Mouse (Mus musculus) embryonic facial prominence, embryonic 13.5 days (tissue): Measurements from ENCODE around the gene Ppfia1. TPM values are rescaled to one million over a fixed set of nuclear protein-coding genes. Genes with fewer than 3 reads are reported as not detected.

Source experiments
- ATAC-seq: fragments of 200-750 bp; cut with Nextera tagmentation; 2 replicates; pipeline ENCODE4 v1.8.0; 2017; ENCODE audit warnings: low read depth; ENCODE audit not compliant: insufficient number of reproducible peaks, insufficient read depth, low FRiP score, low TSS enrichment
- H3K27ac ChIP-seq: fragments of 300-500 bp; sonication (generic); 2 replicates; pipeline ENCODE4 v1.5.1; 2015; ENCODE audit warnings: moderate library complexity, mild to moderate bottlenecking, inconsistent platforms
- H3K27me3 ChIP-seq: fragments of 300-500 bp; sonication (generic); 2 replicates; pipeline ENCODE4 v1.6.1; 2015; ENCODE audit warnings: mild to moderate bottlenecking, inconsistent platforms
- H3K36me3 ChIP-seq: fragments of 300-500 bp; sonication (generic); 2 replicates; pipeline ENCODE4 v1.6.1; 2015; ENCODE audit warnings: mild to moderate bottlenecking, inconsistent platforms
- H3K4me1 ChIP-seq: fragments of 300-500 bp; sonication (generic); 2 replicates; pipeline ENCODE4 v1.6.1; 2015; ENCODE audit warnings: inconsistent platforms
- H3K4me2 ChIP-seq: fragments of 300-500 bp; sonication (generic); 2 replicates; pipeline ENCODE4 v1.6.1; 2015; ENCODE audit warnings: moderate library complexity, mild to moderate bottlenecking, inconsistent platforms
- H3K4me3 ChIP-seq: fragments of 300-500 bp; sonication (generic); 2 replicates; pipeline ENCODE4 v1.5.1; 2015; ENCODE audit warnings: mild to moderate bottlenecking, inconsistent platforms
- H3K9ac ChIP-seq: fragments of 300-500 bp; sonication (generic); 2 replicates; pipeline ENCODE4 v1.6.1; 2015; ENCODE audit warnings: mild to moderate bottlenecking, inconsistent platforms
- H3K9me3 ChIP-seq: fragments of 300-500 bp; sonication (generic); 2 replicates; pipeline ENCODE4 v1.6.1; 2016; ENCODE audit warnings: inconsistent platforms
- WGBS: fragments of 180-500 bp; shearing (Covaris S2); methylation state at CpG from one replicate; pipeline ENCODE4 v1.1.7; 2015; ENCODE audit warnings: mixed read lengths; 5-methylcytosine and 5-hydroxymethylcytosine counted together
- polyA plus RNA-seq: library from polyadenylated mRNA; unstranded; fragments of >200 nt; fragmentation: Nextera tagmentation; extraction: Ambion mirVana; gene quantifications from 2 replicates; pipeline ENCODE4 v1.2.1, GENCODE M21; 2015

The Ppfia1 gene
- 40.6 and 46.1 TPM in 2 replicates for polyA plus RNA-seq

- peaks cover 22% of the 10 kb centered on the region for H3K4me1 ChIP-seq
- H3K27ac ChIP-seq: no peak within 1 kb of the TSS
- H3K9ac ChIP-seq: peak within 1 kb of the TSS; percentile 98
- peak within 1 kb of the TSS; percentile 84 for H3K4me2 ChIP-seq
- H3K36me3 ChIP-seq: peaks cover 38% of the 10 kb centered on the region
- peak; percentile 89 for ATAC-seq
- H3K4me3 ChIP-seq: peak within 1 kb of the TSS; percentile 96
- under 1% methylated on average over 93 of the region's 97 CpGs for WGBS
- no peaks in the 10 kb centered on the region for H3K27me3 ChIP-seq
- H3K9me3 ChIP-seq: no peaks in the 10 kb centered on the region
Observed at GRCm38 (mm10) chr7:144553237-144554122, at the start of gene Ppfia1. Ppfia1 (minus strand) TSS chr7:144553729.

DNA sequence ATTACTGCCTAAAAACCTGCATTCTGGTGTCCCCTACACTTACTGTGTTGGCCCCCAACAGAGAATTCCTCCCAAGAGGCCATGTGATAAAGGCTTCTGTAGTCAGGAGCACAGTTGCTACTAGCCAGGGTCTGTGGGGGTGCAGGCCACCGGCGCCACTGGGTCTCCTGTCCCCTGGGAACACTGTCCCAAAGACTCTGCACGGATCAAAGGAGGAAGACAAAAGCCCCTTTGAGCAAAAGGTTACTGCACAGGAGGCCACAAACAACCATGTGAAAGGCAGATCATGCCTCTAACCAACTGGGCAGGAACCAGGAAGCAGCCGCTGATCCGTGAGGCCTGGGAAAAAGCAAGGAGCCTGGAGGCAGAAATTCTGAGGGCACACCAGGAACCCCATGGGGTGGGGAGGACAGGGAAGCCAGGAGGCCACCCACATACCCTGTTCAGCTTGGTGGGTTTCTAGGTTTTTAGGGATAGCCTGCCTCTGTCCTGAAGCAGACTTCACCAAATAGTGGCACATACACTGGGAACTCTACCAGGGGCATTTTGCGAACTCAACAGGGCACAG, 46.9 kb upstream of the Ppfia1 start:
- H3K9me3 ChIP-seq: no peaks in the 10 kb centered on the region
- no peaks in the 10 kb centered on the region for H3K36me3 ChIP-seq
- no peak for ATAC-seq
- no peak overlapping the region for H3K4me2 ChIP-seq
- H3K4me1 ChIP-seq: no peaks in the 10 kb centered on the region
- H3K4me3 ChIP-seq: no peak overlapping the region
- 24% methylated on average over 6 of the region's 6 CpGs for WGBS
- H3K27ac ChIP-seq: no peak overlapping the region
- no peak overlapping the region for H3K9ac ChIP-seq
- no peaks in the 10 kb centered on the region for H3K27me3 ChIP-seq

GRCm38 (mm10) chr7:144589508-144589907, 36.0 kb upstream of the Ppfia1 start:
- Histone ChIP-seq H3K9me3 (no peaks in the 10 kb centered on the region), H3K4me3 (no peak overlapping the region), H3K4me2 (no peak overlapping the region), H3K27me3 (peaks cover 4% of the 10 kb centered on the region), H3K4me1 (no peaks in the 10 kb centered on the region), H3K36me3 (no peaks in the 10 kb centered on the region), H3K27ac (no peak overlapping the region), H3K9ac (no peak overlapping the region)
- ATAC-seq: no peak
- WGBS: 81% methylated on average over 3 of the region's 3 CpGs

DNA sequence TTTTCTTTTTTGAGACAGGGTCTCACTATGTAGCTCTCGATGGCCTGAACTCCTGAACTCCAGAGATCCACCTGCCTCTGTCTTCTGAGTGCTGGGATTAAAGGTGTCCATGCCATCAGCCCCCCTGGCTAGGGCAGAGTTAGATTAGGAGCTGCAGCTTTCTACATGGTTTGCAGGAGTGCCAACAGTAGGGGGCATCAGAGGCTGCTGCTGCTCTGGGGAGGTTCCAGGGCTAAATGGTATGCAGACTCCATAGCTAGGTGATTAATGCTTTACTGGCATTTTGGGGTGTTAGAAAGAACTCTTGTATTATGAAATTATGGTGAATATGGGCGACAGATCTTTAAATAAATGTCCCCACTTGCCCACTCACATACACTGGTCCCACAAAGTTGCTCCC, 33.8 kb upstream of the Ppfia1 start:
- H3K9me3 ChIP-seq: no peaks in the 10 kb centered on the region
- no peak for ATAC-seq
- H3K4me1 ChIP-seq: peaks cover 11% of the 10 kb centered on the region
- H3K9ac ChIP-seq: no peak overlapping the region
- H3K27ac ChIP-seq: no peak overlapping the region
- H3K4me3 ChIP-seq: no peak overlapping the region
- H3K27me3 ChIP-seq: peaks cover 4% of the 10 kb centered on the region
- H3K36me3 ChIP-seq: no peaks in the 10 kb centered on the region
- no peak overlapping the region for H3K4me2 ChIP-seq
- 32% methylated on average over 2 of the region's 2 CpGs for WGBS

GRCm38 (mm10) chr7:144585648-144586047, 32.1 kb upstream of the Ppfia1 start:
- H3K4me2 ChIP-seq: no peak overlapping the region
- no peak for ATAC-seq
- WGBS: 15% methylated on average over 6 of the region's 6 CpGs
- H3K4me1 ChIP-seq: peaks cover 20% of the 10 kb centered on the region
- H3K27me3 ChIP-seq: peaks cover 4% of the 10 kb centered on the region
- no peaks in the 10 kb centered on the region for H3K36me3 ChIP-seq
- no peak overlapping the region for H3K9ac ChIP-seq
- H3K9me3 ChIP-seq: no peaks in the 10 kb centered on the region
- no peak overlapping the region for H3K4me3 ChIP-seq
- no peak overlapping the region for H3K27ac ChIP-seq

GRCm38 (mm10) chr7:144583619-144584018, 30.1 kb upstream of the Ppfia1 start:
- no peak for ATAC-seq
- H3K4me1 ChIP-seq: peaks cover 20% of the 10 kb centered on the region
- H3K9me3 ChIP-seq: no peaks in the 10 kb centered on the region
- H3K27me3 ChIP-seq: peaks cover 4% of the 10 kb centered on the region
- no peak overlapping the region for H3K4me2 ChIP-seq
- no peak overlapping the region for H3K27ac ChIP-seq
- H3K9ac ChIP-seq: no peak overlapping the region
- H3K36me3 ChIP-seq: peaks cover 18% of the 10 kb centered on the region
- 7% methylated on average over 4 of the region's 4 CpGs for WGBS
- H3K4me3 ChIP-seq: no peak overlapping the region

DNA sequence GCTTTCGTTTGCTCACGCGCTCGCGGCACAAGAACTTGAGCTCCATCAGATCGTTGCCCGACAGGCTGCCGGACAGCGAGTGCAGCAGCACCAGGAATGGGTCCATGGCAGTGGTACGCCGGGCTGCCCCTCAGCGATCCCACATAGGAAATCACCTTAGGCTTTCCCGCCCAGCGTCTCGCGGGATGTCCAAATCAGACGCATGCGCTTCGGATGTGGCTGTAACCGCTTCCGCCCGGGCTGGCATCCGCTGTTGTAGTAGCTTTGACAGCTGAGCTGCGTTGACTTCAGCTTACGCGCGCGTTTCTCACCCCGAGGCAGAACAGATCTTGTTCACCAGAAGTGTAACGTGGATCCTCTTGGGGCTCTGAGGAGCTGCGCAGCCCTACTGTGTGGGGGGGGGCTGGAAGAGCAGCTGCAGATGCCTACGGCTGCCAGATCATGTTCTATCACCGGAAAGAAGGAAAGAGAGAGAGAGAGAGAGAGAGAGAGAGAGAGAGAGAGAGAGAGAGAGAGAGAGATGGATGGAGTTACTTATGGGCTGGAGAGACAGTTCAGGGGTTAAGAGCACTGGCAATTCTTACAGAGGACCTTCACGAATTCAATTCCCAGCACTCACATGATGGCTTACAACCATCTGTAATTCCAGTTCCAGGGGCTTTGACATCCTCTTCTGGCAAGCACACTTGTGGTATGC, 28.9 kb upstream of the Ppfia1 start, which contains the start of gene Fadd:
TSS of gene Fadd (minus strand) at position 180 of the 697 bp plus-strand sequence.
- Histone ChIP-seq H3K27ac (peak within 1 kb of the TSS; percentile 94), H3K27me3 (peaks cover 4% of the 10 kb centered on the region; the same call in 1 of the 2 replicates), H3K4me1 (peaks cover 20% of the 10 kb centered on the region), H3K9ac (peak within 1 kb of the TSS; percentile 85), H3K36me3 (peaks cover 18% of the 10 kb centered on the region), H3K4me3 (peak within 1 kb of the TSS; percentile 82), H3K9me3 (no peaks in the 10 kb centered on the region), H3K4me2 (peak within 1 kb of the TSS; percentile 91)
- peak; percentile 77 for ATAC-seq
- WGBS: 1% methylated on average over 34 of the region's 34 CpGs

- under 1% methylated on average over 38 of the region's 43 CpGs for WGBS
- H3K9ac ChIP-seq: peak overlapping the region; percentile 85
- no peaks in the 10 kb centered on the region for H3K9me3 ChIP-seq
- peaks cover 20% of the 10 kb centered on the region for H3K4me1 ChIP-seq
- peak overlapping the region; percentile 91 for H3K4me2 ChIP-seq
- peak overlapping the region; percentile 94 for H3K27ac ChIP-seq
- H3K36me3 ChIP-seq: peaks cover 18% of the 10 kb centered on the region
- H3K4me3 ChIP-seq: peak overlapping the region; percentile 82
- peaks cover 2% of the 10 kb centered on the region; the same call in 1 of the 2 replicates for H3K27me3 ChIP-seq
- peak; percentile 83 for ATAC-seq
Observed at GRCm38 (mm10) chr7:144581559-144582283, 28.2 kb upstream of the Ppfia1 start.

GRCm38 (mm10) chr7:144577876-144578275, 24.3 kb upstream of the Ppfia1 start:
- H3K27ac ChIP-seq: no peak overlapping the region
- H3K4me2 ChIP-seq: no peak overlapping the region
- H3K27me3 ChIP-seq: no peaks in the 10 kb centered on the region
- H3K36me3 ChIP-seq: peaks cover 18% of the 10 kb centered on the region
- H3K4me1 ChIP-seq: peaks cover 13% of the 10 kb centered on the region
- WGBS: 82% methylated on average over 5 of the region's 5 CpGs
- no peak overlapping the region for H3K4me3 ChIP-seq
- no peaks in the 10 kb centered on the region for H3K9me3 ChIP-seq
- no peak overlapping the region for H3K9ac ChIP-seq
- ATAC-seq: no peak

DNA sequence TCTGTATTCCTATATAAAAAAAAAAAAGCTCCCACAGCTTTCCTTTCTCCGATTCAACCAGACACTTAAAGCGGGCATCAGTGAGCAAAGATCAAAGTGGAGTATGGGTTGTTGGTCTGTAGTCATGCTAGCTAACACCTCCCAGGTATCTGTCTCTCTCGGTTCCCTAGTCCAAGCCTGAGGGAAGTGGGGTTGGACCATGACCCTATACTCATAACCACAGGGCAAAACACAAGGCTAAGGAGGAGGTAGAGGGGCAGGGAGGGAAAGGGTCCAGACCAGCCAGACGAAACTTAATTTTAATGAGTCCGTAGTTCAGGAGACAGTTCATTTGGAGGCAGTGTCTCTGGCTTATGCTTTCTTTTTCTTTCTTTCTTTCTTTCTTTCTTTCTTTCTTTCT, 18.7 kb upstream of the Ppfia1 start:
- Histone ChIP-seq H3K4me3 (no peak overlapping the region), H3K4me1 (no peaks in the 10 kb centered on the region), H3K9me3 (no peaks in the 10 kb centered on the region), H3K9ac (no peak overlapping the region), H3K36me3 (no peaks in the 10 kb centered on the region), H3K4me2 (no peak overlapping the region), H3K27ac (no peak overlapping the region), H3K27me3 (no peaks in the 10 kb centered on the region)
- no peak for ATAC-seq
- WGBS: 80% methylated on average over 5 of the region's 5 CpGs

DNA sequence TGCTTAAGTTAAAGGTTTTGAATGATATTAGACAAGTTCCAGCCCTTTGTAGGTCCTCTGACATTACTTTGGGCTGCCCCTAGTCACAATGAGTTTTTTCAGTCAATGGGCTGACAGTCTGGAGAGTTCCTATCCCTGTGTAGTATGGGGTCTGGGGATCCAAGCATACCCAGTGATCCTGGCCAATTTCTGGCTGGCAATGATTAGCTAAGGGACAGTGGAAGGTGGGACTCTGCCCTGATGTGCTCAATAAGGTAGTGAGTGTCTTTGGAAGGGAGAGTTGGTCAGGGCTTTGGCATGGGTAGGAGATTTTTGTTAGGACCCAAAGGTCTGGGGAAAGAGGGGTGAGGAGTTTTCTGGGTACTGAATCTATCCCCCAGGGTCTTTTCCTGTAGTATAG, 18.1 kb upstream of the Ppfia1 start:
- no peak overlapping the region for H3K4me2 ChIP-seq
- H3K27ac ChIP-seq: no peak overlapping the region
- H3K9me3 ChIP-seq: no peaks in the 10 kb centered on the region
- H3K4me1 ChIP-seq: no peaks in the 10 kb centered on the region
- no peak overlapping the region for H3K9ac ChIP-seq
- no peak overlapping the region for H3K4me3 ChIP-seq
- no peak for ATAC-seq
- H3K36me3 ChIP-seq: no peaks in the 10 kb centered on the region
- H3K27me3 ChIP-seq: no peaks in the 10 kb centered on the region
